Mouse (Mus musculus) T-cell, adult 2 months (primary cell): ENCODE measurements around the gene Chd4.

ENCODE experiments used
- DNase-seq: peaks from one replicate; pipeline ENCODE4 v3.0.0; 2022; ENCODE audit warnings: low spot score

The Chd4 gene

GRCm38 (mm10) chr6:125142436-125142835 is 46.7 kb downstream of the Chd4 start:
- no peak for DNase-seq

DNA sequence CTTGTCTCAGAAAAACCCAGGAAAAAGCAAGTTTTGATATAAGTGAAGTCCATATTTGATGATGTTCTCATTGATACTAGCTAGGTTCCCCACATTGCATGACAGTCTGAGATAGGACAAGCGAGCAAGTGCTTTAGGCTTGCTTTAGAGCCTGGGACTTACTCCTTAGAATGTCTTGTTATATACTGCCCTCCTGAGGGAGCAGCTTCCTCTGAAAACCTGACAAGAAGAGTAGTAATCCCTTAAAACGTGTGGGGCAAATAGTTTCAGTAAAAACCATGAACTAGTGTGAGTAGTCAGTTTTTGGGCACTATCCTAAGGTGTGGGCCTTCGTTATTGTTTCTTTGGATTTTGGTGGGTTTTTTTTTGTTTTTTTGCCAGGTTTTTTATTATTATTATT is 47.3 kb downstream of the Chd4 start:
- no peak for DNase-seq

- DNase-seq, result no peak
Observed at GRCm38 (mm10) chr6:125143904-125144303, 48.1 kb downstream of the Chd4 start.

- DNase-seq, result peak; percentile 79
Observed at GRCm38 (mm10) chr6:125145001-125145400, 49.2 kb downstream of the Chd4 start, which contains the start of gene Iffo1. Gene Iffo1 (plus strand): TSS chr6:125145241.

DNA sequence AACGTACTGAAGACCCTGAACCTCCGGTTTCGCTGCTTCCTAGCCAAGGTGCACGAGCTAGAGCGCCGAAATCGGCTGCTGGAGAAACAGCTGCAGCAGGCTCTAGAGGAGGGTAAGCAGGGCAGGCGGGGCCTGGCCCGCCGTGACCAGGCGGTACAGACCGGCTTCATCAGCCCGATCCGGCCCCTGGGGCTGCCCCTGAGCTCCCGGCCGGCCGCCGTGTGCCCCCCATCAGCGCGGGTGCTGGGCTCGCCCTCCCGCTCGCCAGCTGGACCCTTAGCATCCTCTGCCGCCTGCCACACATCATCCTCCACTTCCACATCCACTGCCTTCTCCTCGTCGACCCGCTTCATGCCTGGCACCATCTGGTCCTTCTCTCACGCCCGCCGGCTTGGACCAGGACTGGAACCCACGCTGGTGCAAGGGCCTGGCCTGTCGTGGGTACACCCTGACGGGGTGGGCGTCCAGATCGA is 49.7 kb downstream of the Chd4 start:
- peak; percentile 25 for DNase-seq

GRCm38 (mm10) chr6:125146148-125146547 is 50.4 kb downstream of the Chd4 start:
- no peak for DNase-seq

GRCm38 (mm10) chr6:125146797-125147196 is 51.0 kb downstream of the Chd4 start:
- DNase-seq, result no peak

- DNase-seq, result no peak
Observed at GRCm38 (mm10) chr6:125147329-125147728, 51.5 kb downstream of the Chd4 start.

DNA sequence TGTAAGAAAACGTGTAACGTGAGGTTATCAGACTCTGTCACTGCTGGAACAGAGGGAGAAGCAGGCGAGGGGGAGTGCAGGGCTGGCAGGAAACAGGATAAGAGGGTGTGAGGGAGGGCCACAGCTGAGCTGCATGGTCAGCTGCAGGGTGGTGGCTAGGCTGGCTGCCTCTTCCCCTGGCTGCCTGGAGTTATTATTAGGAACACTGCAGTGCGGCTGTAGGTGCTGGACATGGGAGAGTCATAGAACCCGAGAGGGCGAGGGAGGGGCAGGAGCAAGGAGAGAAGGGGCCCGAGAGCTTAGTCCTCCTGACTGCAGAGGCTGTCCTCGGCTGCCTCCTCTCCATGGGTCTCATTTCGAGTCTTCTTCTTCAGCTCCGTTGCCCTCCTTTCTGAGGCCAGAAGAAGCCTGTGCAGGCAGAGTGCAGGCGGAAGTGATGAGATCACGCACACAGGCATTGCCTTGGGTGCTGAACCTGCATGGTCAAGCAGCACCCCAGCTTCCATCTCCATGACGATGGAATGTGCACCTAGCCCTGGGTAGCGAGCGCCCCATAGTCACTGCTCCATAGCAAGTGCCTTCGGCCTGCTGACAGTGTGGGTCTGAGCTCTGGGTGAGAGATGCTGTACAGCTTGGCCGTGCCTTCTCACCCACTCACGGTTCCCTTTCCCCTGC is 52.6 kb downstream of the Chd4 start:
- DNase-seq, result no peak

DNA sequence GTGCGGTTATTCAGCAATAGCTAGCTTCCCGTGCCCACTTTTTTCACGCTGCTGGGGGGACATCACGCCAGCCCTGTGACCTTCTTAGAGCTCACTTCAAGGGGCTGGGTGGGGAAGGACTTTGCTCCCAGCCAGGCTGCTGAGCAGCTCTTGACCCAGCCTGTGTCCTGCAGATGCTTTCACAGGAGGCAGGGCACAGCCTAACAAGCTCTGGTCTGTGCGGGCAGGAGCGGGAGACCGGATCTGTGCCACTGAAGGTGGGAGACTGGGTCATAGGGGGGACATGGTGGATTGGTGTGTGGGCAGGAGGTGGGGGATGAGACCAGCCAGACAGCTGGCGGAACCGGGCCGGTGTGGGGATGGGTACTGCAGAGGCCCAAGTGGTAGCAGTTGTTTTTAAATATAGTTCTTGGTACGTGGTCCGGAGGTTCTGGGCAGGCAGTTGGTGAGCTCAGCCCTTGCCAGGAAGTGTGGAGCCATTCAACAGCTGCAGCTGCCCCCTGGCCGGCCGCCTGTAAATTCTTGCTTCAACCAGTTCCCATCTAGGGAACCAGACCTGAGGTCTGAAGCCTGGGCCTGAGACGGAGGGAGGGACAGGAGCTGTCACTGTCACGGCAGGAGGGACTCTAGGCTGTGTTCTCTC is 53.3 kb downstream of the Chd4 start:
- no peak for DNase-seq

- DNase-seq, result no peak
Observed at GRCm38 (mm10) chr6:125149569-125149950, 53.8 kb downstream of the Chd4 start.

DNA sequence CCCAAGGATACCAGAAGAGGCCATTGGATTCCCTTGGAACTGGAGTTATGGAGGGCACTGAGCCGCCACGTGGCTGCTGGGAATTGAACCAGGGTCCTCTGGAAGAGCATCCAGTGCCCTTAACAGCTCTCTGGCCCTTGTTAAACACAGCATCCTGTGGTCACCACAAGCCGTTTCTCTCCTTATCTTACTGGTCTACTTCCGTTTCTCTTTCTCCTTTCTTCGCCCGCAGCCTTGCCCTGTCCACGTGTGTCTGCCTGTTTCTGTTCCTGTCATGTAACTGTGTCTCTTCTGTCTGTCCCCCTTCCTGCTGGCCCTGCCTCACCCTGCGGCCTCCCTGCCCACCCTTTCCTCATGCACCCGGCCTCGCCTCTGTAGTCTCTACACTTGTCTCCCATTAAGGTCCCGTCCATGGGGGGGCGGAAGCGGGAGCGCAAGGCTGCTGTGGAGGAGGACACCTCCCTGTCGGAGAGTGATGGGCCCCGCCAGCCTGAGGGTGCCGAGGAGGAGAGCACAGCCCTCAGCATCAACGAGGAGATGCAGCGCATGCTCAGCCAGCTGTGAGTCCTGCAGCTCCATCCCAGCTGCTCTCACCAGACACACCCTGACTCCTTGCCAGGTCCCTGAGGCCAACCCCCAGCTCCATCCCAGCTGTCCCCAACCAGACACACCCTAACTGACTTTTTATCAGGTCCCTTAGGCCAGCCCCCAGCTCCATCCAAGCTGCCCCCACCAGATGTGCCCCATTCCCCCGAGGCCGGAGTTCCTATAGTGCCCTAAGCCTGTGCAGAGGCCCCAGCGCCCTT is 56.6 kb downstream of the Chd4 start:
- no peak for DNase-seq

DNA sequence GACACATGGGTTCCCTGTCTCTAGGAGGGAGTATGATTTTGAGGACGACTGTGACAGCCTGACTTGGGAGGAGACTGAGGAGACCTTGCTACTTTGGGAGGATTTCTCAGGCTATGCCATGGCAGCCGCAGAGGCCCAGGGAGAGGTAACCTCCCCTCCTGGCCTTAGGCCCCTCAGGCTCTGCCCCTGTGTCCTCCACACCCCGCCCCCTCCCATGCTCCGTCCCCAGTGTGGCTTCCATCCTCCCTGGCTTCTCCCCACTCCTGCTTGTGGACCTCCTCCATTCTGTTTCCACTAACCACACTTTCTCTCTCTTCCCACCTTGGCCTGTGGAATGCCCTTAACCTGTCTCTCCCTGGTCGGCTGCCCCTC is 57.2 kb downstream of the Chd4 start:
- no peak for DNase-seq

- no peak for DNase-seq
Observed at GRCm38 (mm10) chr6:125153682-125154081, 57.9 kb downstream of the Chd4 start.

DNA sequence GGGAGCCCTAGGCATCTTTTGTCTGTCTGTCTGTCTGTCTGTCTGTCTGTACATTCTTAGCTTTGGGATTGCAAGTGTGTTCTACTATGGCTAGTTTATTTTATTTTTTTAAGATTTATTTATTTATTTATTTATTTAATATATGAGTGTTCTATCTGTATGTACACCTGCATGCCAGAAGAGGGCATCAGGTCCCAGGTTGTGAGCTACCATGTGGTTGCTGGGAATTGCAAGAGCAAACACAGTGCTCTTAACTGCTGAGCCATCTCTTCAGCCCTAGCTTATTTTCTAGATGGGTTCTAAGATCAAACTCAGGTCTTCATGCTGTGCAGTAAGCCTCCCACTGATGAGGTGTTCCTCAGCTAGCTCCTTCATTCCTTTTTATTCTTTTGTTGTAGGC is 58.8 kb downstream of the Chd4 start:
- DNase-seq, result no peak

GRCm38 (mm10) chr6:125155262-125155661 is 59.5 kb downstream of the Chd4 start:
- DNase-seq, result no peak

GRCm38 (mm10) chr6:125156491-125156890 is 60.7 kb downstream of the Chd4 start:
- no peak for DNase-seq

GRCm38 (mm10) chr6:125156903-125157614 is 61.3 kb downstream of the Chd4 start:
- no peak for DNase-seq

DNA sequence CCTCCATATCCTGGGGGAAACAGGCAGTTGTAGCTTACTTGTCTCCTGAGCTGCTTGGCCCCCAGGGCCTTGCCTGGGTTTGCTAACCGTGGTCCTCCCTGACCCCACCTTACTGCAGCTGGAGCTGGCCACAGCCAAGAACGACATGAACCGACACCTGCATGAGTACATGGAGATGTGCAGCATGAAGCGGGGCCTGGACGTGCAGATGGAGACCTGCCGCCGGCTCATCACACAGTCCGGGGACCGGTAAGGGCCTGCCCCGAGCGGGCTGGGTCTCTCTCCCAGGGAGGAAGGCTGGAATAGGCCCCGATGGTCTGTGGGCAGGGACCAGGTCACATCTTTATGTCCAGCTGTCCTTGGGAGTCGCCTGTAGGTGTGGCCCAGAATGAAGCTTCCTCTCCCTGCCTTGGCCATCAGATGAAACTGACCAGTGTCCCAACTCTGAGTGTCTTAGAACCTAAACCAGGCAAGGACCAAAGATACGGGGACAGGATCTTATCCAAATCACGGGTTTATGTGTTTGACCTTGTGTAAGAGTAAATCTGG is 63.2 kb downstream of the Chd4 start:
- no peak for DNase-seq

DNA sequence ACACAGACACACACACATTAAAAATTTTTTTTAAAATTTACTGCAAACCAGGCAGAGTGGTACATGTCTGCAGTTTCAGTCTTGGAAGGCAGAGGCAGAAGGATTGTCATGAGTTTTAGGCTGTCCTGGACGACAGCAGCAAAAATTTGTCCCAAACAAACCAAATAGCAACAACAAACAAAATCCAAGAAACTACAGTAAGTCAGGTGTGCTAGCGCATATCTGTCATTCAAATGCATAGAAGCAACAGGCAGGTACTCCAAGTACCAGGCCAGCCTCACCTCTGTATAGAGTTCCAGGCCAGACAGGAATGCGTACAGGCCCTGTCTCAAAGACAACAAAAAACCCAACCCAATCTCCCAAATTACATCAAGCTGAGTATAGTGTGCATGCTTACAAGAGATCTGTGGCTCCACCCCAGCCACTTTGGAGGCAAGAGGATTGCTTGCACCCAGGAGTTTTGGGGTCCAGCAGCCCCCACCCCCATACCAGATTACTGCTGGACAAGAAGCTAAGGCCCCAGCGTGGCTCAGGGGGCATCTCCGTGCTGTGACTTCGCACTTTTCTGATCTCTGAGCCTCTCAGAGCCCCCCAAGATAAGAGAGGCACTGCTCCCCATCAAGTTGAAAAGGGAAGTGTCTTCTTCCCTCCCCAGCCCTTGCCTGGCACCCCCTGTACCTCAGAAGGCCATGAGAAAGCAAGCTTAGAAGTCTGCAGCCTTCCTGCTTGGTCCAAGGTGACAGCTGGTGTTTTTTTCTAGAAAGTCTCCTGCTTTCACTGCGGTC is 64.2 kb downstream of the Chd4 start:
- no peak for DNase-seq

DNA sequence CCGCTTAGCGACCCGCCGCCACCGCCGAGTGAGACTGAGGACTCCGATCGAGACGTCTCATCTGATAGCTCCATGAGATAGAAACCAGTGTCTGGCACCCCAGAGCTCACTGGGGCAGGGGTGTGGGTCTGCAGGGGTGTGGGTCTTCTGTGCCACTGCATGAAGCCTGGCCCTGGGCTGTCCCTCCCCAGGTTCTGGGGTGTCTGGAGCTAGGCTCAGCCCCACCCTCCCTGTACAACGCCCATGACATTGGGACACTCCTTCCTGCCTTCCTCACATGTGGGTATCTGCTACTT is 64.7 kb downstream of the Chd4 start:
- DNase-seq, result no peak
